Mouse (Mus musculus) MEL (cell line): ENCODE data around the gene Itpkc. TPM values are rescaled to one million over a fixed set of nuclear protein-coding genes. Genes with fewer than 3 reads are reported as not detected.

Experiments
- DNase-seq: peaks from one replicate; pipeline ENCODE4 v3.0.0; 2011; ENCODE audit warnings: low read depth, low spot score
- H3K27ac ChIP-seq: 2 replicates; pipeline ENCODE4 v1.5.1; 2012; ENCODE audit warnings: low read depth, mild to moderate bottlenecking, control low read depth, low read length, moderate library complexity; ENCODE audit not compliant: control insufficient read depth
- H3K27me3 ChIP-seq, 2 experiments: fragments of 150-350 bp in 1 of 2; sonication (generic) in 1 of 2; 2 replicates each; pipeline ENCODE4 v1.6.1; 2012; ENCODE audit warnings: low read length in 2 of 2, mild to moderate bottlenecking in 2 of 2, improper control_type of control experiment in 1 of 2, moderate library complexity in 1 of 2; ENCODE audit not compliant: insufficient read depth in 2 of 2, control insufficient read depth in 1 of 2
- H3K36me3 ChIP-seq, 2 experiments: 2 replicates each; pipeline ENCODE4 v1.6.1; 2012 to 2014; ENCODE audit warnings: low read length in 2 of 2, improper control_type of control experiment in 1 of 2, inconsistent platforms in 1 of 2, mild to moderate bottlenecking in 1 of 2; ENCODE audit not compliant: insufficient read depth in 2 of 2, control insufficient read depth in 1 of 2
- H3K4me1 ChIP-seq, 2 experiments: fragments of 150-350 bp in 1 of 2; sonication (generic) in 1 of 2; 2 replicates each; pipeline ENCODE4 v1.6.1; 2012; ENCODE audit warnings: low read length in 2 of 2, improper control_type of control experiment in 1 of 2, mild to moderate bottlenecking in 1 of 2; ENCODE audit not compliant: insufficient read depth in 2 of 2, control insufficient read depth in 1 of 2
- H3K4me3 ChIP-seq, 2 experiments: fragments of 150-350 bp in 1 of 2; sonication (generic) in 1 of 2; 2 replicates each; pipeline ENCODE4 v1.5.1; 2012; ENCODE audit warnings: low read depth in 2 of 2, low read length in 2 of 2, mild to moderate bottlenecking in 2 of 2, moderate library complexity in 2 of 2, control low read depth in 1 of 2, improper control_type of control experiment in 1 of 2; ENCODE audit not compliant: control insufficient read depth in 1 of 2, insufficient read depth in 1 of 2
- H3K79me2 ChIP-seq: 2 replicates; pipeline ENCODE4 v1.6.1; 2012; ENCODE audit warnings: mild to moderate bottlenecking, low read length, moderate library complexity; ENCODE audit not compliant: control insufficient read depth, poor library complexity, insufficient read depth
- H3K9ac ChIP-seq: 2 replicates; pipeline ENCODE4 v1.6.1; 2012; ENCODE audit warnings: low read depth, mild to moderate bottlenecking, control low read depth, low read length, moderate library complexity; ENCODE audit not compliant: control insufficient read depth, poor library complexity, severe bottlenecking
- H3K9me3 ChIP-seq: fragments of 150-350 bp; sonication (generic); replicated peaks from 2 replicates; pipeline ENCODE4 v1.6.1; 2012; ENCODE audit warnings: mild to moderate bottlenecking, low read length, improper control_type of control experiment, moderate library complexity; ENCODE audit not compliant: insufficient read depth
- BHLHE40 ChIP-seq: IDR thresholded peaks from 2 replicates; pipeline ENCODE4 v1.6.1; 2012; ENCODE audit warnings: low read depth, mild to moderate bottlenecking, inconsistent platforms, low read length, improper control_type of control experiment, borderline replicate concordance
- CHD1 ChIP-seq: IDR thresholded peaks from 2 replicates; pipeline ENCODE4 v1.6.1; 2012; ENCODE audit warnings: low read depth, mild to moderate bottlenecking, inconsistent platforms, low read length, improper control_type of control experiment
- CTCF ChIP-seq, 3 experiments: IDR thresholded peaks in 2 of 3; conservative IDR thresholded peaks in 1 of 3; 2 replicates each; pipeline ENCODE4 v1.5.1; 2011 to 2012; ENCODE audit warnings: low read length in 3 of 3, low read depth in 2 of 3, mild to moderate bottlenecking in 2 of 3, improper control_type of control experiment in 1 of 3, inconsistent platforms in 1 of 3, mixed read lengths in 1 of 3, moderate library complexity in 1 of 3; ENCODE audit not compliant: control insufficient read depth in 1 of 3, insufficient read depth in 1 of 3, poor library complexity in 1 of 3, severe bottlenecking in 1 of 3
- E2F4 ChIP-seq: IDR thresholded peaks from 2 replicates; pipeline ENCODE4 v1.6.1; 2011; ENCODE audit warnings: low read depth, low read length, improper control_type of control experiment, borderline replicate concordance
- EP300 ChIP-seq, 2 experiments: IDR thresholded peaks; 2 replicates each; pipeline ENCODE4 v1.6.1; 2011; ENCODE audit warnings: improper control_type of control experiment in 2 of 2, low read length in 2 of 2, low read depth in 1 of 2, mild to moderate bottlenecking in 1 of 2
- ETS1 ChIP-seq: IDR thresholded peaks from 2 replicates; pipeline ENCODE4 v1.6.1; 2012; ENCODE audit warnings: low read depth, mild to moderate bottlenecking, inconsistent platforms, low read length, improper control_type of control experiment, moderate library complexity
- GABPA ChIP-seq: IDR thresholded peaks from 2 replicates; pipeline ENCODE4 v1.6.1; 2012; ENCODE audit warnings: low read depth, mild to moderate bottlenecking, inconsistent platforms, low read length, improper control_type of control experiment, moderate library complexity
- HCFC1 ChIP-seq: IDR thresholded peaks from 2 replicates; pipeline ENCODE4 v1.6.1; 2012; ENCODE audit warnings: low read depth, mild to moderate bottlenecking, inconsistent platforms, low read length, improper control_type of control experiment, moderate library complexity
- JUND ChIP-seq: IDR thresholded peaks from 2 replicates; pipeline ENCODE4 v1.6.1; 2011; ENCODE audit warnings: low read depth, mild to moderate bottlenecking, improper control_type of control experiment, low read length
- KAT2A ChIP-seq: conservative IDR thresholded peaks from 2 replicates; pipeline ENCODE4 v1.6.1; 2012; ENCODE audit warnings: low read depth, low read length, improper control_type of control experiment, inconsistent platforms
- MAX ChIP-seq: IDR thresholded peaks from 2 replicates; pipeline ENCODE4 v1.6.1; 2011; ENCODE audit warnings: low read length, improper control_type of control experiment
- MAZ ChIP-seq: IDR thresholded peaks from 2 replicates; pipeline ENCODE4 v1.6.1; 2012; ENCODE audit warnings: low read depth, mild to moderate bottlenecking, inconsistent platforms, low read length, improper control_type of control experiment
- MEF2A ChIP-seq: IDR thresholded peaks from 2 replicates; pipeline ENCODE4 v1.6.1; 2014; ENCODE audit warnings: low read depth, mild to moderate bottlenecking, inconsistent platforms, low read length, improper control_type of control experiment; ENCODE audit not compliant: poor library complexity, insufficient replicate concordance, severe bottlenecking; ENCODE audit errors: extremely low read depth
- MYC ChIP-seq: IDR thresholded peaks from 2 replicates; pipeline ENCODE4 v1.6.1; 2011; ENCODE audit warnings: low read depth, mild to moderate bottlenecking, low read length, improper control_type of control experiment, moderate library complexity
- NELFE ChIP-seq: IDR thresholded peaks from 2 replicates; pipeline ENCODE4 v1.6.1; 2011; ENCODE audit warnings: low read depth, low read length, improper control_type of control experiment
- NRF1 ChIP-seq: IDR thresholded peaks from 2 replicates; pipeline ENCODE4 v1.6.1; 2014; ENCODE audit warnings: low read depth, mild to moderate bottlenecking, inconsistent platforms, low read length, improper control_type of control experiment, moderate library complexity; ENCODE audit not compliant: poor library complexity, insufficient read depth, severe bottlenecking
- POLR2AphosphoS2 ChIP-seq: IDR thresholded peaks from 2 replicates; pipeline ENCODE4 v1.6.1; 2011; ENCODE audit warnings: low read length, improper control_type of control experiment
- POLR2AphosphoS5 ChIP-seq: IDR thresholded peaks from 2 replicates; pipeline ENCODE4 v1.6.1; 2012; ENCODE audit warnings: low read depth, borderline replicate concordance, mild to moderate bottlenecking, inconsistent platforms, low read length, moderate library complexity, mixed read lengths
- RAD21 ChIP-seq: IDR thresholded peaks from 2 replicates; pipeline ENCODE4 v1.6.1; 2011; ENCODE audit warnings: mild to moderate bottlenecking, low read depth, low read length, improper control_type of control experiment
- RCOR1 ChIP-seq: IDR thresholded peaks from 2 replicates; pipeline ENCODE4 v1.6.1; 2012; ENCODE audit warnings: low read depth, mild to moderate bottlenecking, inconsistent platforms, low read length, improper control_type of control experiment
- SIN3A ChIP-seq: IDR thresholded peaks from 2 replicates; pipeline ENCODE4 v1.6.1; 2012; ENCODE audit warnings: low read length, improper control_type of control experiment, inconsistent platforms
- SMC3 ChIP-seq: IDR thresholded peaks from 2 replicates; pipeline ENCODE4 v1.6.1; 2011; ENCODE audit warnings: low read depth, low read length, improper control_type of control experiment
- TAL1 ChIP-seq: IDR thresholded peaks from 2 replicates; pipeline ENCODE4 v1.6.1; 2012; ENCODE audit warnings: mild to moderate bottlenecking, inconsistent platforms, low read length, moderate library complexity, mixed read lengths
- TCF12 ChIP-seq: IDR thresholded peaks from 2 replicates; pipeline ENCODE4 v1.6.1; 2014; ENCODE audit warnings: low read depth, mild to moderate bottlenecking, inconsistent platforms, low read length, improper control_type of control experiment, moderate library complexity
- UBTF ChIP-seq: IDR thresholded peaks from 2 replicates; pipeline ENCODE4 v1.6.1; 2012; ENCODE audit warnings: low read depth, mild to moderate bottlenecking, inconsistent platforms, low read length, improper control_type of control experiment, moderate library complexity, borderline replicate concordance; ENCODE audit not compliant: insufficient read depth
- USF1 ChIP-seq: IDR thresholded peaks from 2 replicates; pipeline ENCODE4 v1.6.1; 2014; ENCODE audit warnings: low read depth, mild to moderate bottlenecking, inconsistent platforms, low read length, improper control_type of control experiment, moderate library complexity
- ZC3H11A ChIP-seq: IDR thresholded peaks from 2 replicates; pipeline ENCODE4 v1.6.1; 2012; ENCODE audit warnings: low read depth, mild to moderate bottlenecking, inconsistent platforms, low read length, improper control_type of control experiment
- ZKSCAN1 ChIP-seq: IDR thresholded peaks from 2 replicates; pipeline ENCODE4 v1.6.1; 2012; ENCODE audit warnings: low read depth, mild to moderate bottlenecking, inconsistent platforms, low read length, improper control_type of control experiment, moderate library complexity
- polyA plus RNA-seq, 2 experiments: library from polyadenylated mRNA; stranded (reverse) in 1 of 2; unstranded in 1 of 2; fragments of >175 nt in 1 of 2; fragments of >200 nt in 1 of 2; gene quantifications; 2 replicates each; pipeline versions ENCODE4 v1.2.1 to v1.2.4; 2012; ENCODE audit warnings: low replicate concordance in 2 of 2, low read depth in 1 of 2; ENCODE audit not compliant: insufficient read length in 2 of 2, insufficient read depth in 1 of 2, missing spikeins in 1 of 2
- total RNA-seq: library from RNA; depleted of rRNA; stranded (reverse); fragments of 300-350 nt; gene quantifications from 2 replicates; pipeline ENCODE4 v1.2.3, GENCODE M21; 2012

The Itpkc gene
- total and polyA plus RNA-seq, 3 experiments = 6.3 to 6.8 TPM; not detected in 1

GRCm38 (mm10) chr7:27257852-27258204, 29.4 kb upstream of the Itpkc start:
- Histone ChIP-seq H3K9ac (peak overlapping the region; percentile 79), H3K9me3 (no peaks in the 10 kb centered on the region), H3K36me3 (peaks cover 0 to 32% of the 10 kb centered on the region in 2 experiments; a peak in 2 of 4 replicates), H3K27me3 (no peaks in the 10 kb centered on the region), H3K4me1 (peaks cover 13 to 44% of the 10 kb centered on the region in 2 experiments), H3K79me2 (no peaks in the 10 kb centered on the region; the same call in 1 of the 2 replicates), H3K27ac (peak overlapping the region; percentile 88), H3K4me3 (peak overlapping the region; percentile 78 to 92)
- DNase-seq = no peak
- TF ChIP-seq TCF12 (0 out of 2 replicates have a peak, but pooled peaks have one; percentile 5), RAD21 (no peak)

- Histone ChIP-seq H3K36me3 (peaks cover 0 to 31% of the 10 kb centered on the region in 2 experiments; a peak in 2 of 4 replicates), H3K4me1 (peaks cover 13 to 43% of the 10 kb centered on the region in 2 experiments), H3K4me3 (peak overlapping the region; percentile 52 to 92), H3K79me2 (no peaks in the 10 kb centered on the region; the same call in 1 of the 2 replicates), H3K9me3 (no peaks in the 10 kb centered on the region), H3K27ac (peak overlapping the region; percentile 88), H3K27me3 (no peaks in the 10 kb centered on the region), H3K9ac (peak overlapping the region; percentile 61)
- peak; percentile 90 for DNase-seq
- TF ChIP-seq USF1 (peak; percentile 61; the same call in 1 of the 2 replicates), KAT2A (no peak), RAD21 (no peak), HCFC1 (no peak), BHLHE40 (peak; percentile 44; the same call in 1 of the 2 replicates), MAX (peak; percentile 47; the same call in 1 of the 2 replicates), JUND (no peak), SIN3A (peak; percentile 61), MAZ (no peak), ZKSCAN1 (no peak), E2F4 (no peak), MYC (0 out of 2 replicates have a peak, but pooled peaks have one; percentile 35), ZC3H11A (no peak; the same call in 1 of the 2 replicates), CTCF (IDR thresholded peaks at IDR 0.05 in 2 of 3, conservative IDR thresholded peaks at IDR 0.05 in 1 of 3; ENCODE audit: control insufficient read depth in 1 of 3, insufficient read depth in 1 of 3, low read depth in 2 of 3, low read length in 3 of 3, poor library complexity in 1 of 3, severe bottlenecking in 1 of 3) (no peak), POLR2AphosphoS5 (no peak), POLR2AphosphoS2 (no peak), NELFE (peak; percentile 26), UBTF (no peak), SMC3 (no peak), NRF1 (no peak), MEF2A (no peak), TAL1 (peak; percentile 12; the same call in 1 of the 2 replicates), GABPA (no peak), EP300 (IDR thresholded peaks at IDR 0.05; ENCODE audit: low read depth in 1 of 2, low read length in 2 of 2) (peak in 1 of 2 experiments; percentile 20; a peak in 2 of 4 replicates), ETS1 (no peak), RCOR1 (0 out of 2 replicates have a peak, but pooled peaks have one; percentile 27), CHD1 (peak; percentile 76; the same call in 1 of the 2 replicates)
Observed at GRCm38 (mm10) chr7:27257046-27257851, 28.8 kb upstream of the Itpkc start.
